Mouse (Mus musculus): Measurements from ENCODE around the gene Col28a1. TPM values are rescaled to one million over a fixed set of nuclear protein-coding genes. Genes with fewer than 3 reads are reported as not detected.
"Not testable (repeated sequence)": the region's sequence is repeated elsewhere in the genome, so short reads cannot be mapped to it uniquely, and the experiment has no call there.

Gene Col28a1
- polyA plus RNA-seq, 1 experiment from 2014 or later = 0.21 TPM

GRCm38 (mm10) chr6:8067124-8067523 lies 125.3 kb downstream of the Col28a1 start:
- no peaks in the 10 kb centered on the region for H3K9me3 ChIP-seq
- DNase-seq (ENCODE audit: low spot score) = no peak
- WGBS = 88% methylated on average over 3 of the region's 3 CpGs
- H3K36me3 ChIP-seq (replicated peaks) = no peaks in the 10 kb centered on the region
- peaks cover 4% of the 10 kb centered on the region; the same call in 1 of the 2 replicates for H3K4me1 ChIP-seq
- no peak overlapping the region for H3K4me3 ChIP-seq
- H3K27me3 ChIP-seq (replicated peaks; ENCODE audit: low read depth, poor library complexity, severe bottlenecking) = no peaks in the 10 kb centered on the region
- H3K27ac ChIP-seq (replicated peaks) = no peak overlapping the region

- Histone ChIP-seq H3K27me3 (replicated peaks; ENCODE audit: low read depth, poor library complexity, severe bottlenecking) (no peaks in the 10 kb centered on the region), H3K4me3 (no peak overlapping the region), H3K9me3 (no peaks in the 10 kb centered on the region), H3K36me3 (replicated peaks) (no peaks in the 10 kb centered on the region), H3K4me1 (peaks cover 4% of the 10 kb centered on the region; the same call in 1 of the 2 replicates), H3K27ac (replicated peaks) (no peak overlapping the region)
- peak; percentile 45 for DNase-seq (ENCODE audit: low spot score)
- 53% methylated on average over 3 of the region's 3 CpGs for WGBS
Measured at GRCm38 (mm10) chr6:8066208-8066607, 126.2 kb downstream of the Col28a1 start.

GRCm38 (mm10) chr6:8059199-8059598 lies 133.2 kb downstream of the Col28a1 start:
- Histone ChIP-seq H3K4me3 (no peak overlapping the region), H3K9me3 (no peaks in the 10 kb centered on the region), H3K27ac (replicated peaks) (no peak overlapping the region), H3K27me3 (replicated peaks; ENCODE audit: low read depth, poor library complexity, severe bottlenecking) (no peaks in the 10 kb centered on the region), H3K36me3 (replicated peaks) (no peaks in the 10 kb centered on the region), H3K4me1 (no peaks in the 10 kb centered on the region)
- no peak for DNase-seq (ENCODE audit: low spot score)
- WGBS = 90% methylated on average over 7 of the region's 7 CpGs

GRCm38 (mm10) chr6:8048216-8048615 lies 144.2 kb downstream of the Col28a1 start:
- no peak for DNase-seq (ENCODE audit: low spot score)
- no peak overlapping the region for H3K4me3 ChIP-seq
- WGBS = 81% methylated on average over 2 of the region's 2 CpGs
- H3K9me3 ChIP-seq = no peaks in the 10 kb centered on the region
- peaks cover 5% of the 10 kb centered on the region for H3K4me1 ChIP-seq
- no peak overlapping the region for H3K27ac ChIP-seq (replicated peaks)
- no peaks in the 10 kb centered on the region for H3K27me3 ChIP-seq (replicated peaks; ENCODE audit: low read depth, poor library complexity, severe bottlenecking)
- no peaks in the 10 kb centered on the region for H3K36me3 ChIP-seq (replicated peaks)

GRCm38 (mm10) chr6:8046446-8046845 lies 146.0 kb downstream of the Col28a1 start:
- WGBS = 62% methylated on average over 4 of the region's 4 CpGs
- no peak overlapping the region for H3K27ac ChIP-seq (replicated peaks)
- no peaks in the 10 kb centered on the region for H3K27me3 ChIP-seq (replicated peaks; ENCODE audit: low read depth, poor library complexity, severe bottlenecking)
- no peak overlapping the region for H3K4me3 ChIP-seq
- peak; percentile 48 for DNase-seq (ENCODE audit: low spot score)
- peaks cover 5% of the 10 kb centered on the region for H3K4me1 ChIP-seq
- no peaks in the 10 kb centered on the region for H3K9me3 ChIP-seq
- no peaks in the 10 kb centered on the region for H3K36me3 ChIP-seq (replicated peaks)

- no peaks in the 10 kb centered on the region for H3K9me3 ChIP-seq
- H3K36me3 ChIP-seq (replicated peaks) = no peaks in the 10 kb centered on the region
- H3K4me1 ChIP-seq = peaks cover 5% of the 10 kb centered on the region
- no peak for DNase-seq (ENCODE audit: low spot score)
- H3K4me3 ChIP-seq = no peak overlapping the region
- no peak overlapping the region for H3K27ac ChIP-seq (replicated peaks)
- no peaks in the 10 kb centered on the region for H3K27me3 ChIP-seq (replicated peaks; ENCODE audit: low read depth, poor library complexity, severe bottlenecking)
- WGBS = 93% methylated on average over 1 of the region's 1 CpGs
Measured at GRCm38 (mm10) chr6:8045825-8046224, 146.6 kb downstream of the Col28a1 start.

GRCm38 (mm10) chr6:8028711-8029110 lies 163.7 kb downstream of the Col28a1 start:
- Histone ChIP-seq H3K4me1 (no peaks in the 10 kb centered on the region), H3K27me3 (replicated peaks; ENCODE audit: low read depth, poor library complexity, severe bottlenecking) (no peaks in the 10 kb centered on the region), H3K27ac (replicated peaks) (no peak overlapping the region), H3K36me3 (replicated peaks) (no peaks in the 10 kb centered on the region), H3K9me3 (no peaks in the 10 kb centered on the region), H3K4me3 (no peak overlapping the region)
- WGBS = 78% methylated on average over 4 of the region's 4 CpGs
- no peak for DNase-seq (ENCODE audit: low spot score)

- no peak for DNase-seq (ENCODE audit: low spot score)
- WGBS = 90% methylated on average over 7 of the region's 7 CpGs
- H3K9me3 ChIP-seq = no peaks in the 10 kb centered on the region
- H3K36me3 ChIP-seq (replicated peaks) = no peaks in the 10 kb centered on the region
- no peaks in the 10 kb centered on the region for H3K4me1 ChIP-seq
- no peak overlapping the region for H3K4me3 ChIP-seq
- H3K27me3 ChIP-seq (replicated peaks; ENCODE audit: low read depth, poor library complexity, severe bottlenecking) = no peaks in the 10 kb centered on the region
- no peak overlapping the region for H3K27ac ChIP-seq (replicated peaks)
Measured at GRCm38 (mm10) chr6:8025332-8026129, 166.9 kb downstream of the Col28a1 start.

GRCm38 (mm10) chr6:8023527-8023926 lies 168.9 kb downstream of the Col28a1 start:
- no peaks in the 10 kb centered on the region for H3K36me3 ChIP-seq (replicated peaks)
- 84% methylated on average over 3 of the region's 3 CpGs for WGBS
- H3K4me3 ChIP-seq = no peak overlapping the region
- H3K9me3 ChIP-seq = no peaks in the 10 kb centered on the region
- no peaks in the 10 kb centered on the region for H3K27me3 ChIP-seq (replicated peaks; ENCODE audit: low read depth, poor library complexity, severe bottlenecking)
- H3K4me1 ChIP-seq = no peaks in the 10 kb centered on the region
- DNase-seq (ENCODE audit: low spot score) = no peak
- no peak overlapping the region for H3K27ac ChIP-seq (replicated peaks)

- Histone ChIP-seq H3K27me3 (replicated peaks; ENCODE audit: low read depth, poor library complexity, severe bottlenecking) (no peaks in the 10 kb centered on the region), H3K36me3 (replicated peaks) (no peaks in the 10 kb centered on the region), H3K27ac (replicated peaks) (no peak overlapping the region), H3K9me3 (no peaks in the 10 kb centered on the region), H3K4me1 (no peaks in the 10 kb centered on the region), H3K4me3 (no peak overlapping the region)
- 79% methylated on average over 4 of the region's 4 CpGs for WGBS
- DNase-seq (ENCODE audit: low spot score) = no peak
Measured at GRCm38 (mm10) chr6:7994736-7995135, 197.7 kb downstream of the Col28a1 start.

GRCm38 (mm10) chr6:7983646-7983979 lies 208.8 kb downstream of the Col28a1 start:
- H3K4me3 ChIP-seq = peak overlapping the region; percentile 40
- 33% methylated on average over 7 of the region's 7 CpGs for WGBS
- no peaks in the 10 kb centered on the region for H3K9me3 ChIP-seq
- H3K36me3 ChIP-seq (replicated peaks) = no peaks in the 10 kb centered on the region
- DNase-seq (ENCODE audit: low spot score) = peak; percentile 70
- no peaks in the 10 kb centered on the region for H3K4me1 ChIP-seq
- no peaks in the 10 kb centered on the region for H3K27me3 ChIP-seq (replicated peaks; ENCODE audit: low read depth, poor library complexity, severe bottlenecking)
- H3K27ac ChIP-seq (replicated peaks) = no peak overlapping the region

GRCm38 (mm10) chr6:7982958-7983645 lies 209.3 kb downstream of the Col28a1 start:
- not testable (repeated sequence) for DNase-seq (ENCODE audit: low spot score); H3K27me3 ChIP-seq (replicated peaks; ENCODE audit: low read depth, poor library complexity, severe bottlenecking); H3K27ac ChIP-seq (replicated peaks); H3K4me1 ChIP-seq; H3K9me3 ChIP-seq; H3K36me3 ChIP-seq (replicated peaks)
- H3K4me3 ChIP-seq = peak overlapping the region; percentile 40
- WGBS = 64% methylated on average over 32 of the region's 32 CpGs

All from embryonic facial prominence, embryonic 10.5 days (tissue).